Mouse (Mus musculus) embryonic facial prominence, embryonic 11.5 days (tissue): ENCODE results near the gene Naa30. TPM values are rescaled to one million over a fixed set of nuclear protein-coding genes. Genes with fewer than 3 reads are reported as not detected.

ENCODE experiments used
- ATAC-seq: fragments of 200-750 bp; cut with Nextera tagmentation; replicated peaks from 2 replicates; pipeline ENCODE4 v1.8.0; 2017; ENCODE audit warnings: low read depth; ENCODE audit not compliant: insufficient number of reproducible peaks, low FRiP score, low TSS enrichment
- DNase-seq: peaks from one replicate; pipeline ENCODE4 v3.0.0-alpha.2; 2015; ENCODE audit warnings: low spot score
- H3K27ac ChIP-seq: fragments of 300-500 bp; sonication (generic); replicated peaks from 2 replicates; pipeline ENCODE4 v1.5.1; 2014; ENCODE audit warnings: mild to moderate bottlenecking, low read depth, low read length, control low read depth
- H3K27me3 ChIP-seq: fragments of 300-500 bp; sonication (generic); 2 replicates; pipeline ENCODE4 v1.6.1; 2014; ENCODE audit warnings: mild to moderate bottlenecking, low read length, moderate library complexity, mixed read lengths; ENCODE audit not compliant: control insufficient read depth, insufficient read depth
- H3K36me3 ChIP-seq: fragments of 300-500 bp; sonication (generic); replicated peaks from 2 replicates; pipeline ENCODE4 v1.6.1; 2014; ENCODE audit warnings: low read depth, mild to moderate bottlenecking, low read length, moderate library complexity, mixed read lengths; ENCODE audit not compliant: control insufficient read depth, insufficient read depth
- H3K4me1 ChIP-seq: fragments of 300-500 bp; sonication (generic); 2 replicates; pipeline ENCODE4 v1.6.1; 2014; ENCODE audit warnings: low read length, mixed read lengths; ENCODE audit not compliant: control insufficient read depth, insufficient read depth
- H3K4me2 ChIP-seq: fragments of 300-500 bp; sonication (generic); 2 replicates; pipeline ENCODE4 v1.6.1; 2014; ENCODE audit warnings: low read depth, mild to moderate bottlenecking, control low read depth, low read length, moderate library complexity
- H3K4me3 ChIP-seq: fragments of 300-500 bp; sonication (generic); 2 replicates; pipeline ENCODE4 v1.5.1; 2014; ENCODE audit warnings: low read depth, low read length, control low read depth
- H3K9ac ChIP-seq: fragments of 300-500 bp; sonication (generic); replicated peaks from 2 replicates; pipeline ENCODE4 v1.6.1; 2014; ENCODE audit warnings: mild to moderate bottlenecking, control low read depth, low read length
- H3K9me3 ChIP-seq: fragments of 300-500 bp; sonication (generic); replicated peaks from 2 replicates; pipeline ENCODE4 v1.6.1; 2016; ENCODE audit warnings: mild to moderate bottlenecking, low read length, inconsistent platforms, mixed read lengths; ENCODE audit not compliant: control insufficient read depth
- WGBS: fragments of 180-500 bp; shearing (Covaris S2); extraction: QIAGEN DNeasy Blood & Tissue Kit; methylation state at CpG from one replicate; pipeline ENCODE4 v1.1.7; 2014; 5-methylcytosine and 5-hydroxymethylcytosine counted together
- polyA plus RNA-seq: library from polyadenylated mRNA; unstranded; fragments of >200 nt; fragmentation: Nextera tagmentation; extraction: Ambion mirVana; gene quantifications from 2 replicates; pipeline ENCODE4 v1.2.1, GENCODE M21; 2014

The Naa30 gene
- polyA plus RNA-seq, 1 experiment from 2014 or later = 16.5 TPM

GRCm38 (mm10) chr14:49234788-49235515 is 62.9 kb downstream of the Naa30 start:
- ATAC-seq (no peak), DNase-seq (peak; percentile 74)
- 52% methylated on average over 9 of the region's 9 CpGs for WGBS
- Histone ChIP-seq H3K4me3 (no peak overlapping the region), H3K36me3 (no peaks in the 10 kb centered on the region), H3K27me3 (no peaks in the 10 kb centered on the region), H3K27ac (no peak overlapping the region), H3K9me3 (no peaks in the 10 kb centered on the region), H3K4me2 (no peak overlapping the region), H3K9ac (no peak overlapping the region), H3K4me1 (no peaks in the 10 kb centered on the region)

GRCm38 (mm10) chr14:49238206-49238605 is 66.2 kb downstream of the Naa30 start:
- Histone ChIP-seq H3K27me3 (no peaks in the 10 kb centered on the region), H3K4me2 (no peak overlapping the region), H3K4me1 (no peaks in the 10 kb centered on the region), H3K9me3 (no peaks in the 10 kb centered on the region), H3K9ac (no peak overlapping the region), H3K4me3 (no peak overlapping the region), H3K27ac (no peak overlapping the region), H3K36me3 (no peaks in the 10 kb centered on the region)
- peak; percentile 76 for DNase-seq
- ATAC-seq = no peak
- 31% methylated on average over 11 of the region's 11 CpGs for WGBS

Other genes starting within 250 kb of the Naa30 start
- gene Ap5m1, start 106.1 kb upstream of the Naa30 start, polyA plus RNA-seq = 30.1 TPM in 2 replicates
- gene Exoc5, start 105.6 kb upstream of the Naa30 start, polyA plus RNA-seq = 81.9 and 82.8 TPM in 2 replicates
- gene ccdc198, start 73.2 kb downstream of the Naa30 start, polyA plus RNA-seq = 0.10 and 0.11 TPM in 2 replicates